Mouse (Mus musculus) layer of hippocampus, adult 11-12 months (tissue): ENCODE results near the gene C1qc.

Source experiments
- DNase-seq: peaks from one replicate; pipeline ENCODE4 v3.0.0; 2022; ENCODE audit warnings: low spot score

C1qc gene

DNA sequence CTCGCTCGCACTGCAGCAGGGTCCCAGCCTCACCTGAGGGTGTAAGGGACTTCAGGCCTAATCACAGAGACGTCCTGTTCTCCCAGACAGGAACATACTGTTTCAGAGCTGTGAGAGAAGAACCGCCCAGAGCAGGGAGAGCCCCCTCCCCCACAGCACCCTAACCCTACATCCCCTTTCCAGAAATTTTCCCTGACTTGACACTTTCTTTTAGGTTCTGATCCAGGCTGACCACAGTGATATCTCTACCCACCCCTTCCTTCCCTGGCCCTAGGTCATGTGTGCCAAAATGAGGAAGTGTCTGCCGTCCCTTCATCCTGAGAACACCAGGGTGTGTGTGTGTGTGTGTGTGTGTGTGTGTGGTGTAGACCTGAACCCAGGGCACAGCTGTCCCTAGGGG is at the start of gene C1qc:
Gene C1qc (minus strand): TSS at position 255 of the 400 bp plus-strand sequence.
- DNase-seq = peak; percentile 64

DNA sequence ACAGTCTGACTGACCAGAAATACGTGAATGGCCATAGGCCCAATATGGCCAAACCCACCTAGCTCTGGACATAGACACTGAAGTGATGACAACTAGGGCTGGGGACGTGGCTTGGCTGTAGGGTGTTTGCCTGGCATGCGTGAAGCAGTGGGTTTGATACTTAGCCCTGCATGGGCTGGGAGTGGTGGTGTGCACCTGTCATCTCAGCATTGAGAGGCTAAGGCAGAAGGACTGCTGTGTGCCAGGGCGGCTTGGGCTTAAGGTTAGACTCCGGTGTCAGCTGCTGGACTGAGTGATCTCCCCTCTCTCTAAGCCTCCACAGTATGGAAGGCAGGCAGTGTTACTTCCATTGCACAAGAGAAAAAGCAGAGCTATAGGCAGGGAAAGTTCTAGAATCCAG is 45.1 kb upstream of the C1qc start:
- DNase-seq = no peak

DNA sequence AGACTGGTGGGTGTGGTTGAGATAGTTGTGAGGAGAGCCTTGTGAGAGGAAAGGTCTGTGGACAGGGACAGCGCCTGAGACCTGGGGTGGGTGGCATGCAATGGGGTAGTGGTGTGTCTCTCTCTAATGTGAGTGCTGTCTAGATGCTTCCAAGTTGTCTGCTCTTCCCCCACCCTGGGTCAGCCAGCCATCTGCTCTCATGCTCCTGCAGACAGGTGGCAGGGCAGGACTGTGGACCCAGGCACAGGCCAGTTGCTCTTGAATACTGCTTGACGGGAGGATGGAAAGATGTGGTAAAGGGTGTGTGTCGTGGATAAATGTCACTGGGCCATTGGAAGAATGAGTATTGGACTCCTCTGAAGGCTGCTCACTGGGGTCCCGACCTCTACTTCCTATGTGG is 44.5 kb upstream of the C1qc start:
- no peak for DNase-seq

DNA sequence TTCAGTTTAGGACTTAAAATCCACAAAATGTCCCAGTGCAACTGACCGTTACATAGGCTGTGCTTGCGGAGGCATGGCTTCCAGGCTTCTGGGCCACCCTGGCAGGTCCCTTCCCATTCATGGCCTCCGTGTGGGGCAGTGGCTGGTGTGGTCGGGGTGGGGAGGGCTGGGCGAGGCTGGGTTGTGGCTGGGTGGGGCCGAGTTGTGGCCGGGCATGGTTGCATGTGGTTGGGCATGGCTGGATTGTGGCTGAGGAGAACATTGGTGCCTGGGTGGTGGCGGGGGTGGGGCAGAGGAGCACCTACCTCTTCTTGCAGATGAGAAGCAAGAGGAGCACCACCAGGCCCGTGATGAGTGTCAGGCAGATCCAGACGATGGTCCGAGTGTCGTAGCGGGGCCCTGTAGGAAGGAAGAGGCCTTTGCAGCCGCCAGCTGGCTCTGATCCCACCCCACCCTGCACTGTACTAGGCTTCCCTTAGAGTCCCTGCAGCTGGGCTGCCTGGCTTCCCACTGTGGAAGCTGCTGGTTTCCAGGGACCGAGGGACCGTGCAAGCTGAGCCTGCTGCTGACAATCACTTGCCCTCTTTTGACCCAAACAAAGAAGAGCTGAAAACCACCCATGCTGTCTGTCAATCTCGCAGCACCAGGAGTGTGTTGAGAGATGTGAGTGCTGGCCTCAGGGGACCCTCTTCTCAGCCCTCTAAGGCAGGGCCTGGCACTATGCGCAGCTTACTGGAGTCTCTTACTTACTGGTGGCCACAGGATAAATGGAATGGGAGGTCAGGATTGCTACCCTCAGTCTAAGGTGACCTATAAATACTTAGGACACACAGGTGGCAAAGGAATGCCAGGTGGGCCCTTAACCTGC is 42.1 kb upstream of the C1qc start:
- no peak for DNase-seq

DNA sequence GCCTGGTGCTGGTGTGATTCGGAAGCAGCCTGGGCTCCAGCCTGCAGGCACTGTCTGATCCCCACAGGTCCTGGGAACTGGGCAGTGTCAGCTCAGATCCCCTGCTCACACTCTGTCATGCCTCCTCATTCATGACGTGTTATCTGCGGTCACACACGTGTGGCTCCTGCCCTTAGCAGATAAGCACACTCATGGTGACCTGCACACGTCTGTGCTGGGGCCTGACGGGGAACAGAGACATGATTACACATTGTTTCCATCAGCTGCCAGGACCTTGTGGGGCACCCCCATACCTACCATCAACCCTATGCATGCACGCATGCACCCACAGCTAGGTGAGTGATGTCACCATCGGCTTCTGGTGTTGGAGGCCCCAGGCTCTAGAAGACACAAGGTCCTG is 37.6 kb upstream of the C1qc start:
- DNase-seq = no peak

DNA sequence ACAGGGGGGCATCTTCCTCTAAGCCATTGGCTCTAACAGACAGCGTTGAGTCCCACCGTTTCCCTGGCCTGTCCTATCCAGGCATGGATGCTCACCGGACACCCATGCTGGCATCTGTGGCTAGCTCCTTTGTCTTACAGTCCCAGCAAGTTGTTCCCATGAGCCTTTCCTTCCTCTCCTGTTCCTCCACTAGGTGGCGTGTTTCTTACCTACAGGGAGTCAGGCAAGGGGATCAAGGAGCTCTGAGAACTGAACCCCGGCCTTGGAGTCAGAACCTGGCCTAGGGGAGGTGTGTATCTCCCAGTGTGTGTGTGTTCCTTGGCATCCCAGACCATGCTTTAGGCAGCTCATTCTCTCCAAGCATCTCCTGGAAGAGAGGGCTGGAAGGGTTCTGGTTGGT is 36.1 kb upstream of the C1qc start:
- DNase-seq = peak; percentile 27

DNA sequence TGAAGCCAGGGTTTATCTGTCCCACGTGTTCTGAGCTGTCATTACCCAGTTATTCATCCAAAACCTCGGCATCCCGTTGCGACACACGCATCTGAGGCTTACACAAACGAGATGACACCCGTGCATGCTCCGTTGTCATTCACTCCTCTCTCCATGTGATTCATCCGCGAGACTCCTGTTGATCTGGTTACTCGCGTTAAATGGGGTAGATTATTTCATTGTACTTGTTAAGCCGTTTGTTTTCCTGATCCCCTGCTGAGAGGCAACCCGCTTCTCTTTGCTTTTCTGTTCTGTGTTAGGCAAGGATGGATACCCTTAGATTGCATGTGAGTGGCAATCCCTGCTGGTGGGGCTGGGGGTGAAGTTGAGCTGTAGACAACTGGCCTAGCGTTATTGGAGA is 32.9 kb upstream of the C1qc start:
- no peak for DNase-seq

DNA sequence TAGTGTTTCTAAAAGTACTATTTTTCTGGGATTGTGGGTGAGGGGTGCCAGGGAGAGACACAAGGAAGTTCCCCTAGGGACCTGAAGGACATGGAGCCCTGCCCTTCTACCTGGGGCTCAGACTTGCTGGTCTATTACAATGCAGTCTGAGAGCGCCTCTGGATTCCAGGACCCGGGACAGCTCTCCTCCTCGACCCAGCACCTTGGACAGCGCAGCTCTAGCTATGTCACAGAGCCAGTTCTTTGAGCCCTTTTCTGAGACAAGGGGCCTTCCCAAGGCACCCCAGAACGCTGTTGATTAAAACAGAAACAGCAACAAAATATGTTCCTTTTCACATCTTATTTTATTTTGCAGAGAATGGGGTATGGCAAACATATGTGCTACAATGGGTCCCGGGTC is 31.7 kb upstream of the C1qc start:
- peak; percentile 24 for DNase-seq

DNA sequence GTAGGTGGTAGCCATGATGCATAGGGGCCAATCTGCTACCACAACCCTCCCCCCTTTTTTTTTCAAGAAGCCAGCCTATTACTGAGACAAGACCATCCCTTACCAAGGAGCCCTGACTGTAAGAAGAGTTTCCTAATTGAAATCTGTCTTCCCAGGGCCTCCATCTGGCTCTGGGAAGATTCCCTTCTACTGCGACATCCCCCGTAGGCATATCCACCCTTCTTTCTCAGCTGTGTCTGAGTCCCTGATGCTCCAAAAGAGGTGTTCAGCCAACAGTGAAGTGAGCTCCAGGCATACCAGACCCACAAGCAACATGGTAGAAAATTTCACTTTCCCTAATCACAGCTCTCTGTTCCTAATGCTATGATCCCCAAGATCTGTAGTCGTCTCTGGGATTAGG is 26.7 kb upstream of the C1qc start:
- DNase-seq = peak; percentile 24

DNA sequence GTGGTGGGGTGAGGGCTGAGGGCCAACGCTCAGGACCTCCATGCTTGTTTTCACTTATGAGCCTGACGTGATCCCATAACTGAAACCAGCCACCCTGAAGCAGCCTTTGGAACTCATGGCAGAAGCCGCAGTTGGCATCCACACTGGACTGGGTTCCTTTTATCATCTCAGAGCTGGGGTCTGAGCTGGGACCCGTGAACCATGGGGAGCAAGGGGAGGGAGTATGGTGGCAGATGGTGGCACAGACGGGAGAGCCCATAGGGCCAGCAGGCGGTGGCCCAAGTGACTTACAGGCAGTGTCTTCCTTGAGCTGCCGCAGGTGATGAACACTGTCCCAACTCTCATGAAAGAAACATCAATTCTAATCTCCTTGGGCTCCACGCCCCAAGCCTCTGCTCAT is 26.0 kb upstream of the C1qc start:
- no peak for DNase-seq

DNA sequence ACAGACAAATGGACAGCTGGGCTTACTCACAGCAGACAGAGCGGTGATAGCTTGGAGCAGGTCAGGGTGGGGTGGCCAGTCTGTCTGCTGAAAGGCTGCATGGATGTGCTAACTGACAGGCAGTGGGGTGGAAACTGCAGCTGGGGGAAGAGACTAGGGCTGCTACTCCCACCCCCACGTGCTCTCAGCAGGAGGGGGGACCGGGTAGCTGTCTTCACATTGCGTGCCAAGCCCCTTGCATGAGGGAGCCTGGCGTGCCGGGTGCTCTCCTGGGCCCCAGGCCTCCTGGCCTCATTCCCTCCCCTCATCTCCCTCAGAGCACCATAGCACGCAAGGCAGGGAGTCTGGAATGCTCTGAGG is 24.3 kb upstream of the C1qc start:
- DNase-seq = no peak

DNA sequence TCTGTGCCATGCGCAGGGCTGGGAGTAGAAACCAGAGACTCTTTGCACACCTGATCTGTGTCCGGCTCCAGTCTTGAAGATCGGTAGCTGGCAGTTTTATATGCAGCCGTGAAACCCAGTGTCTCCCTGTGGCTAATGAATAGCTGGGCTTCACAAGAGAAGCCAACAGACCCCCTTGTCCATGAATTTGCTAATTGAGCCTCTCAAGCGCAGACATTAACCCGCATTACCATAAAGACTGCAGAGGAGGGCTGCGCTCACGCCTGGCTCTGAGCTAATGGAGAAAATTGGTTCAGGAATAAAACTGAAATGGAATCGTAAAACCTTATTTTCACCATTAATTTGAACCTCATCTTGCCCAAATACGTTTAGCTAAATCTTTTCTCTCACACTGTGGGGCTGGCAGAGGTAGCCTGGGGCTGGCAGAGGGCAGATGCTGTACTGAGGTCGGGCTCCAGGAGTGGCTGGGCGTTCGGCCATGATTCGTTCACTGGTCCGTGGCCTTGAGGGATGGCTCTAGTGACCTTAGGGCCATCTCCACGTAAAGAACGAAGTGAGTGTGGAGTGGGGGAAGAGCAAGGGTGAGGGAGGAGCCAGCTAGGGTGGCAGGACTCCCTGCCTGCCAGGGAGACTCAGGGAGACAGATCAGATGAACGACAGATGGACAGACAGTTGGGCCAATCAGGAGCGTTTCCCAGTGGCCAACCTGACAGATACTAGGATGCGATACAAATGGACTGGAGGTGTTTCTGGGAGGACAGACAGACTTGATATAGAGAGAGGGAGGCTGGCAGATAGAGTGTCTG is 23.7 kb upstream of the C1qc start:
- no peak for DNase-seq

DNA sequence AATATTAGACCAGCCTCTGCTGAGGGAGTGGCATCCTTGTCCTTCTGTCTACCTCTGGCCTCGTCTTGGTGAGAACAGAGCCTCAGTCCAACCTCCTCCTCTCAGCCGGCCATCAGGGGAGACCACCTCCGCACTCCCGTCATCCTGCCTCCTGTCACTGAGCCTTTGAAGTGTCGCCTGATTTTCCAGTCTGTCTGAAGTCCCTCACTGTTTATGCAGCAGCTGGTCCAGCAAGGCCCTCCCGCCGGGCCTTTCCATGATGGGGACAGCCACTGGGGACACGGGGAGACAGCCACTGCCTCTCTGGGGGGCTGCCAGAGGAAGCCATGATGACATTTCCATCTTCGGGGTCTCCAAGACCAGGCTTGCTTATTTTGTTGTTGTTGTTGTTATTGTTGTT is 20.0 kb upstream of the C1qc start:
- DNase-seq = no peak

DNA sequence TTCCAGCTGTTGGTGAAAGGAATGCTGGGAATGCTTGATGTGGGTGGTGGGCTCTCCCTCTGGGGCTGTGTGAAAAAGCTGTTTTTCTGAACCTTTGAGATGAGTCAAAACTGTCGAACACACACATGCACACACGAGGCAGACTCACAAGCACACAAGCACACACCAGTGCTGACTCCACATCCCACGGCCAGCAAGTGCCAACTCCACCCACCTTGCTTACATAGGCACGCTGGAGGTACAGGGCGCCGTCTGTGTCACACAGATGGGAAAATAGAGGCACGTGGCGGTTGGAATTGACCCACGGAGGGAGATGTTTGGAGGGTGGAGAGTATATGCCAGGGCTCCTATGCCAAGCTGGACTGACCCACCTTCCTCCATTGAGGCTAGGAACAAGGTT is 18.9 kb upstream of the C1qc start:
- DNase-seq = peak; percentile 32

DNA sequence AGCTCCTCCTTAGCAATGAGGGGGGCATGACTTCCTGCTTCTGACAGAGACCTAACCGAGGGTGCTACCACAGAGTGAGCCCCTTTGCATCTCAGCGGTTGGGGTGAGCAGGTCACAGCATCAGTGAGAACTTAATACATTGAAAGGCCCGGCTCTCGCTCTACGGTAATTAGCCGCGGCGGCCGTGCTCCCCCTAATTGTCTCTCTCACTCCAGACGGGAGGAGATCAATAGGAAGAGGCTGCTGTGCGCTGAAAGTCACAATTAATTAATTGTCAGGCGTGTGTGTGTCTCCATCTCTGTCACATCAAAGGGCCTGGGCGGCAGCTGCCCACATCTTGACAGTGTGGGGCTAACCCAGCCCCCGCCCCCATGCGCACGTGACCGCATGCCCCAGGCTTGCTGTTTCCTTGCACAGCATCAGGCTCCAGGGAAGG is 18.4 kb upstream of the C1qc start:
- no peak for DNase-seq

DNA sequence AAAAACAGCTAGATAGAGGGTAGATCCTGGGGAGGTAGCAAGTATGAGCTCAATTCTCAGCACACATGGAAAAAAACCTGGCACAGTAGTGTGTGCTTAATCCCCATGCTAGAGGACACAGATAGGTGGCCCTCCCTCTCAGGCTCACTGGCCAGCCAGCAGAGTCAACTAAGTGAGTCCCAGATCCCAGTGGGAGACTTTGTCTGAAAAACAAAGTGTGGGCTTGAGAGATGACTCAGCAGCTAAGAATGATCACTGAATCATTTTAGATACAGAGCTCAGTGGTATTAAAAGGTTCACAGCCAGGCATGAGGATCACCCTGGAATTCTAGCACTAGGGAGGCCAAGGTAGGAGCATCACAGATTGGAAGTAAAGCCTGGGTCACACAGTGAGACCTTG is 14.9 kb upstream of the C1qc start:
- no peak for DNase-seq

DNA sequence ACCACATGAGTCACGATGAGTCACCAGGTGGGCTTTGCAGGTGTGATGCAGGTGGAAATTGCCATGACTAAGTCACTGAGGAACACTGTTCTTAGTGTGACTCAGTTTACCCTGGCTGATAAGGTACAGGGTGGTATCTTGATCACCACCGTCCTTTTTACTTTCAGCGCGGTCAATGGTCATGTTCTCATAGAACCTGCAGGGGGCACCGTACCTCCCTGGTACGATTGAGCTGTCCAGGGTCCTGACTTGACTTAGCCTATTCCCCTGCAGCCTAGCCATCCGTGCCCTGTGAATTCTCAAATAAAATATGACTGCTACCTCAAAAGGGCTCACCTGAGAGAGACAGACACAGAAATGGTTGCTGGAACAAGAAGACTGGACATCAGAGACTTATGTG is 14.2 kb upstream of the C1qc start:
- no peak for DNase-seq

DNA sequence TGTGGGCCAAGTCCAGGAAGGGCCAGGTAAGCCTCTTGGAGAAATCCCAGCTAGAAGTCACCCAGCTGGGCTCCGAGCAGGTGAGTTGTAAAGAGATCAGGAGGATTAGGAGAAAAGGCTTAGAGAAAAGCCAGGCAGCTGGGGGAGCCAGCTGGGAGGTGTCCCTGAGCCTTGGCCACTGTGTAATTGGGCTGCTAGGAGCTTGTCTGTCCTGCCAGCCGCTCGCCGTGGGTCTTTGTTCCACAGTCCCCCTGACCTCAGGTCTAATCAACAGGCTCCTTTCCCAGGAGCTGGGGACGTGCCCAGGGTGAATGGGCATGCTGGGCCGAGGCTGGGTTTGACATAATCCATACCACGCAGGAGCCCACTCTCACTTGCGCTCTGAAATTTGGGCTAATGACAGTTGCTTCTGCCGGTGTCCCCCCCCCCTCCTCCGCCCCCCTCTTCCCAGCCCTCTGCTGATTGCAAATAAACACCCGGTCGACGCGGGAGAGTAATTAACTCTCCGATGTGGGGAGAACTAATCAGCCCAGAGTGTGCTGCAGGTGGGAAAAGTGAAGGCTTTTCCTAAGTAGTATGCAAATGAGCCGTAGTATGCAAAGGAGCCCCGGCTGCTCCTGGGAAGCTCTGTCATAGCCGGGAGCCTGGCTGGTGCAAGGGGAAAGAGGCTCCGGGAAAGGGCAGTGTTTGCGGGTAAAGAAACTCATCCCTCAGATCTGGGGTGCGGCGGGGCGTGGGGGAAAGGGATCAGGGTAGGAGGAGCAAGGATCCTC is 12.1 kb upstream of the C1qc start:
- no peak for DNase-seq

DNA sequence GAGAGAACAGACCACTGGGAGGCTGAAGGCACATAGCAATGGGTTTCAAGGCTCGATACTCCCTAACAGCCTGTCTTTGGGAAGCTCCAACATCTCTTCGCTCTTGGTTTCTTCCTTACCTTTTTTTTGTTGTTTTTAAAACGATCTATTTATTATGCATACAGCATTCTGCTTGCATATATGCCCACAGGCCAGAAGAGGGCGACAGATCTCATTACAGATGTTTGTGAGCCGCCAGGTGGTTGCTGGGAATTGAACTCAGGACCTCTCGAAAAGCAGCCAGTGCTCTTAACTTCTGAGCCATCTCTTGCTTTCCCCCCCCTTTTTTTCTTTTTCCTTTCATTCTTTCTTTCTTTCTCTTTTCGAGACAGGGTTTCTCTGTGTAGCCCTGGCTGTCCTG is 6.3 kb upstream of the C1qc start:
- DNase-seq = no peak

DNA sequence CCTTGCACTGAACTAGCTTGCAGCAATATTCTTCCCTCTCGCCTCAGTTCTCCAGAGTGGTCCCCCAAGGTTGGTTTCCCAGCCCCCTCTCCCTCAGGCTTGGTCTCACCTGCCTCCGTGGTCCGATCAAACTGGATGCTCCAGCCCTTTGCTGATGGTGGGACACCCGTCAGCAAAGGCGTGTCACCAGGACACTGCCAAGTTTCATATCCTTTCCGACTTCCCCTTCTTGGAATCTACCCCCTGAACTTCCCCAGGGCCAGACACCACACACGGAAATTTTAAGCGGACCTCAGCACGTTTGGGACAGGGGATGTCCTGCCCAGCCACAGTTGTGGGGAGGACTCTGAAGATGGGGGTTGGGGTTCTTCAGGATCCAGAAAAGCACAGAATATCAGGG is 5.8 kb upstream of the C1qc start, which contains the start of gene C1qa:
Gene C1qa (minus strand): TSS at position 167 of the 400 bp plus-strand sequence.
- peak; percentile 33 for DNase-seq

DNA sequence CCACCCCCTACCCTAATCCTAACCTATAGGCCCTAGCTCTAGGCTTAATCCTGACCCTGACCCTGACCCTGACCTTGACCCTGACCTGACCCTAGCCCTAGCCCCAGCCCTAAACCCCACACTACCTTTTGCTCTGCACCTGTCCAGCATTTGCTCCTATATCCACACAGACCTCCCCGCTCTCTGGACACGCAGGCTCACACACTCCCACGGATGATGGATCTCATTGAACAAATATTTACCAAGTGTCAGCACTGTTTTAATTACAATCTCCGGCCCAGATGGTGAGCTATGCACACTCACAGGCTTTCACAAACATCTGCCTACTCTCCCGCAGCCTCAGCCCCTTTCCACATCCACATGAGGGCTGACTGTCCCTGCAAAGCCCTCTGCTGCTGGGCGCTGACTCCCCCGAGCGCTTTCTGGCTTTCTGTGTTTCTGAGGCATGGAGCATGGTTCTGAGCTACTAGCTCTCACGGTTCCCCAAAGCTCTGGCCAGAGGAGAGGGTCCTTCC is 5.3 kb upstream of the C1qc start:
- DNase-seq = no peak

DNA sequence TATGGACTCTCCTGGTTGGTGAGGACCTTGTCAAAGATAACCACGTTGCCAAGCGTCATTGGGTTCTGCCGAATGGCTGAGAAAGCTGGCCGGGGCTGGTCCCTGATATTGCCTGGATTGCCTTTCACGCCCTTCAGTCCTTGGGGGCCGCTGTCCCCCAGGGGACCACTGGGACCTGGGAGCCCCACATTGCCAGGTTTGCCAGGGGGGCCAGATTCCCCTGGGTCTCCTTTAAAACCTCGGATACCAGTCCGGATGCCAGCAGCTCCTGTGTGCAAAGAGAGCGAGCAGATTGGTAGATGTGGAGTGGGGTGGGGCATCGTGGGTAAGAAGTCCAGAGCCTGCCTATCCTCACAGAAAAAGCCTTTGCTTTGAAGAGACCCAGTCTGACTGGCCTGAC is 3.6 kb upstream of the C1qc start:
- no peak for DNase-seq
